Mouse (Mus musculus) kidney, adult 11 months (tissue): ENCODE measurements around the gene Ubr4.

ENCODE experiments used
- DNase-seq: peaks from one replicate; pipeline ENCODE4 v3.0.0; 2022

Gene Ubr4

GRCm38 (mm10) chr4:139351931-139352711 lies at the start of gene Ubr4, which contains the start of the genes Mrto4 and Emc1:
Gene Ubr4, plus strand, starts transcription at chr4:139352609.
Gene Mrto4, minus strand, starts transcription at chr4:139352576.
Gene Emc1, plus strand, starts transcription at chr4:139352587.
- DNase-seq = peak; percentile 82

- DNase-seq = no peak
Observed at GRCm38 (mm10) chr4:139305521-139305920, 46.9 kb upstream of the Ubr4 start.

- DNase-seq = peak; percentile 70
Observed at GRCm38 (mm10) chr4:139307916-139308315, 44.5 kb upstream of the Ubr4 start.

- DNase-seq = no peak
Observed at GRCm38 (mm10) chr4:139309651-139310050, 42.8 kb upstream of the Ubr4 start.

GRCm38 (mm10) chr4:139310171-139310898 lies 42.1 kb upstream of the Ubr4 start, which contains the start of the genes Pqlc2 and Akr7a5:
Gene Pqlc2, minus strand, starts transcription at chr4:139310708.
Gene Akr7a5, plus strand, starts transcription at chr4:139310744.
- peak; percentile 95 for DNase-seq

- peak; percentile 67 for DNase-seq
Observed at GRCm38 (mm10) chr4:139310899-139311701, 41.3 kb upstream of the Ubr4 start.

GRCm38 (mm10) chr4:139311707-139312106 lies 40.7 kb upstream of the Ubr4 start:
- no peak for DNase-seq

GRCm38 (mm10) chr4:139312632-139313031 lies 39.8 kb upstream of the Ubr4 start:
- no peak for DNase-seq

- no peak for DNase-seq
Observed at GRCm38 (mm10) chr4:139318449-139318848, 34.0 kb upstream of the Ubr4 start.

- DNase-seq = no peak
Observed at GRCm38 (mm10) chr4:139319740-139320139, 32.7 kb upstream of the Ubr4 start.

- DNase-seq = peak; percentile 83
Observed at GRCm38 (mm10) chr4:139330605-139331004, 21.8 kb upstream of the Ubr4 start.

GRCm38 (mm10) chr4:139334631-139335295 lies 17.6 kb upstream of the Ubr4 start:
- peak; percentile 35 for DNase-seq

- DNase-seq = no peak
Observed at GRCm38 (mm10) chr4:139335507-139335906, 16.9 kb upstream of the Ubr4 start.

- DNase-seq = peak; percentile 74
Observed at GRCm38 (mm10) chr4:139336822-139337483, 15.5 kb upstream of the Ubr4 start.

GRCm38 (mm10) chr4:139338145-139338544 lies 14.3 kb upstream of the Ubr4 start:
- no peak for DNase-seq

GRCm38 (mm10) chr4:139340835-139341234 lies 11.6 kb upstream of the Ubr4 start:
- DNase-seq = no peak

- peak; percentile 36 for DNase-seq
Observed at GRCm38 (mm10) chr4:139341556-139342233, 10.7 kb upstream of the Ubr4 start.

- peak; percentile 71 for DNase-seq
Observed at GRCm38 (mm10) chr4:139343718-139344117, 8.7 kb upstream of the Ubr4 start.

- no peak for DNase-seq
Observed at GRCm38 (mm10) chr4:139345416-139346019, 6.9 kb upstream of the Ubr4 start.

GRCm38 (mm10) chr4:139352832-139353231 lies 423 bp downstream of the Ubr4 start:
- DNase-seq = no peak

GRCm38 (mm10) chr4:139357211-139357610 lies 4.8 kb downstream of the Ubr4 start:
- DNase-seq = no peak
